Mouse (Mus musculus): ENCODE measurements around the gene Il13.

Gene Il13

DNA sequence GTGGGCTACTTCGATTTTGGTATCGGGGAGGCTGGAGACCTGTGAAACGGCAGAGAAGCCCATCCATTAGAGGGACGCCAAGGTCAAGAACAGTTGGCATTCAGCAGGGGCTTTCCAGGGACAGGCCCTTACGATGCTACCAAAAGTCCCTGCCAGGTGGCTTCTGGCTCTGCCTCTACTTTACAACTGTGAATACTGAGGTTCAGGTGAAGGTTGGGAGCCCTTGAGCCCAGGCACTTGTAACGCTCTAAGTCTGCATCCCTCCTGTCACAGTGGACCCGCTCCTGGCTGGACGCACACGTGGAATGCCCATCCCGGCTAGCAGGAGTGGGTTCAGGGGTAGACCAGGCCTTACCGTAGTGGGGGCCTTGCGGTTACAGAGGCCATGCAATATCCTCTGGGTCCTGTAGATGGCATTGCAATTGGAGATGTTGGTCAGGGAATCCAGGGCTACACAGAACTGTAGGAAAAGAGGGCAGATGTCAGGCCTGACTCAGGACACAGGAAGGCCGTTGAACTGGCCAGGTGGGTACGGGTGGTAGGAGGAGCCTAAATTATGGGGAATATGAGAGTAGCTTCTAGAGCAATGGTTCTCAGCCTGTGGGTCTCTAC is 2.3 kb downstream of the Il13 start:
- no peak for DNase-seq (ENCODE audit: low spot score)

DNA sequence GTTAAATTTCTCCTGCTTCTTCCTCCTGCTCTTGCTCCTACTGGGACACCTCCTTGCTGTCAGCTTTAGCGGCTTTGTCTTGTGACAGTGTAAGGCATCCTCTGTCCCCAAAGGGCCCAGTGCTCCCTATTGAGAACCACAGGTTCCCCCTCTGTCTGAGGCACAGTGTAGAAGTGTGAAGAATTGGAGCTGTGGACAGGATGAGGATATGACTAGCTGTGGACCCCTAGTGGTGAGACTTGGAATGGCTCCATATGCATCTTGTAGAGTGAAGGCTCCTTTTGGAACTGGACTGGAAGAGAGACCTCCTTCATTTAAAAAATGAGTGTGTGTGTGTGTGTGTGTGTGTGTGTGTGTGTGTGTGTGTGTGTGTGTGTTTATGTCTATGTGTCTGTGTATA is 6.6 kb downstream of the Il13 start:
- peak; percentile 90 for DNase-seq (ENCODE audit: low spot score)

DNA sequence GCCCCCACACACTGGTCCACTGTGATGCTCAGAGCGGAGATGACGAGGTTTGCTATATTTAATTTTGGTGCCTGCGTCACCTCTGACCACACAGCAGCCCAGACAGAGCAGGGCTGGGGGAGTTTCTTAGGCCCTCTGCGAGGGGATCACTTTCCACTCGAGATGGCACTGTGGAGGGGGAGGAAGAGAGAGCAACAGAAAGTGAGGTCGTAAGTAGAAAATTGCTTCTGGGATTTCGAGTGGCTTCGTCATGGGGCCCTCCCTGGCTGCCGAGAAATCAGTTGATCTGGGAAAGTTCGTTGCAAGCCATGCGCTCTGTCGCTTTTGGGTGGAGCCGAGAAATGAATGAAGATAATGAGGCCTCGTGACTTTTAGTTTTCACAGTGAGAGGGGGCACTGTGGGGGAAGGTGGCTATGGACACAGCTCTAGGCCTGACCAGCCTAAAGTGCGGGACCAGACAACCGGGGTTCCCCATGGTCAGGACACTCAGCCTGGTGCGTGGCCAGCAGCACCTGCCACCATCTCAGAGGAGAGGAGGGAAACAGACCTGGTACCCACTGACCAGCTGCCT is 7.6 kb downstream of the Il13 start:
- peak; percentile 64 for DNase-seq (ENCODE audit: low spot score)

DNA sequence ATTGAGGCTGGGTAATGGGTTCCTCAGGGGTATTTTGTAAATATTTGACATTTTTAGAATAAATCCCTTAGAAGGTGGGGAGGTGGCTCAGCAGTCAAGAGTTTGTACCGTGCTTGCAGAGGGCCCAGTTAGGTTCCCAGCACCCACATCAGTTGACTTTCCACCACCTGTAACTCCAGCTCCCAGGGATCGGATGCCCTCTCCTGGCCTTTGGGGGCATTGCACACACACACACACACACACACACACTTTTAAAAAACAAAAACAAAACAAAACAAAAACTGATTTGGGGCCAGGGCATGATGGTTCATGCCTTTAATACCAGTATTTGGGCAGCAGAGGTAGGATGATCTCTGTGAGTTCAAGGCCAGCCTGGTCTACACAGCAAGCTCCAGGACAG is 10.4 kb downstream of the Il13 start:
- DNase-seq (ENCODE audit: low spot score), result no peak

DNA sequence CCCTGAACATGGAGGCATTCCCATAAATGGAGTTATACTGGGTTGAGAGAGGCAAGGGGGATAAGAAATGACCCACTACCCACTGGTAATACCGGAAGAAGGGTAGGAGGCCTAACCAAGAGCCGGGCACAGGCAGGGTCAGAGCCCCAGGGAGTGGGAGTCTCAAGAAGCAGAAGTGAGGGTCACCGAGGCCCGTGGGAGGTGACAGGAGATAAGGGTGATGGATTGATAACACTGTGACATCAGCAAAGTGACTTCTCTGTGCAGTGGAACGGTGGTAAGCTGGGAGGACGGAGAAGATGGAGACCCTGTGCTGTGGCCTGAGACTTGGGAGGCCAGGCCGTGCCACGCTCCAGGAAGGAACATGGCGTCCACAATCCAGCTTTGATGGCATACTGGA is 10.9 kb downstream of the Il13 start:
- no peak for DNase-seq (ENCODE audit: low spot score)

DNA sequence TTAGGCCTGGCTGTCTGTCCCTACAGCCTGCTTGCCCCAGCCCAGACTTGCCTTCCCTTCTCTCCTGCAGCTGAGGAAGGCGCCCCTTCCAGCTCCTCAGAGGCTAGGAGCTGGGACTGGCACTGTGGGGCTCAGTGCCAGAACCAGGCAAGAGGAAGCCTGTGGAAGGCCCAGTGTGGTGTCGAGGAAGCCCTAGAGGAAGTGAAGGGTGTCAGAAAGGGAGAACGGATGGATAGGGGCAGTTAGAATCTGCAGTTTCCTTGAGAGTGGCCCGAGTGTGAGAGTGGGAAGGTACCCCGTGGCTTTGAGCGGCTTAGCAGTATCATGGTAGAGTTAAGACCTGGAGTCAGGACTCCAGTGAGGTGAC is 12.1 kb downstream of the Il13 start:
- no peak for DNase-seq (ENCODE audit: low spot score)

DNA sequence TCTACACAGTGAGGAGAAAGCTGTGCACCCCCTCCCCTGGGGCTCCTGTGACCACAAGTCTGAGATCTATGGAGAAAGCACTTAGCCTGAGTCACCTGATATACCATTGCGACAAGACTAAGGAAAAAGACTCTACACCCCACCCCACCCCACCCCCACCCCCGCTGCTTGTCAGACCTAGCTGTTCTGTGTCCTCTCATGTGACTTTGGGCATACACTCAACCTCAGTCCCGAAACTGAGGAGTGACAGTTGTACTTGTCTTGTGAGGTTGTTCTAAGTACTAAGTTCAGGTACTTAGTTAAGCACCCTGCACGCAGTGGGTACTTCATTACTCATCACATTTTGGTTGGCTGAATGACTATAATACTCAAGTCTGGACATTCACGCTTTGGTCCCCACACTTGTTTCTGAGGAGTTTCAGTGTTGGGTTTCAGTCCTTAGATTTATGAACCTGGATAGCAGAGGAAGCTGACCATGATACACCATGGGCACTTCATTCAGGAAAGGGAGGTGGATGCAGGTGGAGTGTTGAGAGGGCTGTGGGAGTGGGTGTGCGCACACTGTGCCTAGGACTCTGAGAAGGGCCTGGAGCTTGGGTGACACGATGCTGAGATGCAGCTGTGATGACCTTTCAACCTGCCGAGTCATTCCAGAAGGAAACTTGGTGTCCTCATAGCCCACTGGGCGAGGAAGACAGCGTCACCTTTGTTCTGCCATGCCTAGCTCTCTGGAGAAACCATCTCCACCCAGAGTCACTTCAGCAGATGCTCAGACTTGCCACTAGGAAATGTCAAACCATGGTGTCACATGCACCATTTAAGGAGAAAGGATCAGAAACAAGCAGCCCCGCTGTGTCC is 12.7 kb downstream of the Il13 start:
- DNase-seq (ENCODE audit: low spot score), result no peak

DNA sequence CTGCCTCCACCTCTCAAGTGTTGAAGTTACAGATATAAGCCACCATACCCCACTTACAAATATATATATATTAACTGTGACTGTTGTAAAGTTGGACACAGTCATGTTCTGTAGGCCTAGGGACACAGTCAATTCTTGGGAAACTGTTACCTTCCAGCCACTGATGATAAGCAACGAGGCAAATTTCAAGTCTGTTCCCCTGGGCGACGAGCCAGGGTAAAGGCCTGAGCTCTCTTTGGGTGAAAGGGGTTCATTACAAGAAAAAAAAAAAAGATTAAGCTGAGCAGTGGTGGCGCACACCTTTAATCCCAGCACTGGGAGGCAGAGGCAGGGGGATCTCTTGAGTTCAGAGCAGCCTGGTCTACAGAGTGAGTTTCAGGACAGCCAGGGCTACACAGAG is 14.4 kb downstream of the Il13 start:
- DNase-seq (ENCODE audit: low spot score), result no peak

DNA sequence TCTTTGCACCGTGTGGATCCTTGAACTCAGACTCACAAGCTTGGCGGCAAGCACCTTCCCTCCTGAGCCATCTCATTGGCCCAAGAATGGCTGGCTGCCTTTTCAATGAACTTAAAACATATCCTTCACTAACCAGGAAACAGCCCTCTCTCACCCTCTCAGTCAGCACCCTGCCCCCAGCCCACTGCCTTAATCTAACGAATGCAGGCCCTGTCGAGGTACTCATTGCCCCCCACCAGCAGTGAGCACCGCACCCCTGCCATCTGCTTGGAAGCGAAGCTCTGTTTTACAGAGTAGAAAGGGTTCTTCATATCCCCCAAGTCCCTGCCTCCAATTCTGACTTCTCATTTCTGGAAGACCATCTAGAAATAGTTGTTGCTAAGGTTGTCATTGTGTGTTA is 15.1 kb downstream of the Il13 start:
- DNase-seq (ENCODE audit: low spot score), result no peak

DNA sequence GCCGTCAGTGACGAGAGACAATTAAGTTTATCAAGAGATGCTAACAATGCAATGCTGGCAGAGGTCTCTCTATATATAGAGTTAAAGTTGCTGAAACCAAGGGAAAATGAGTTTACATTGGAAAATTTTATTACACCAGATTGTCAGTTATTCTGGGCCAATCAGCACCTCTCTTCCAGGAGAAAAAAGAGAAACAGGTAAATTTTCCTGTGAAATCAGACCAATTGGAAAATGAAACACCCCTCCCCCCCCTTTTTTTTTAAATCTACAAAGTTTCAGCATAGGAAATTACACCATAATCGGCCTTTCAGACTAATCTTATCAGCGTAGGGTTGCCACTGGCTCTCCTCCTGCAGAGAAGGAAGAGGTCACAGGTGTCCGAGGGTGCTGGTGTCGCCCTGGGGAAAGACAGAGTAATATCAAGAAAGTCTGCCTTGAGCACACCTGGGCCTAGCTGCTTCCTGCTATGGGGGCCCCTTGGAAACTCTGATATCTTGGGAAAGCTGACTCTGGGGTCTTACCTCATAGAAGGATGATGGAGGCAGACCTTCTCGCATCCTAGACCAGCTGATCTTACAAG is 15.8 kb downstream of the Il13 start, which contains the start of gene Il4:
TSS of gene Il4 (minus strand) at position 51 of the 580 bp plus-strand sequence.
- DNase-seq (ENCODE audit: low spot score), result no peak

DNA sequence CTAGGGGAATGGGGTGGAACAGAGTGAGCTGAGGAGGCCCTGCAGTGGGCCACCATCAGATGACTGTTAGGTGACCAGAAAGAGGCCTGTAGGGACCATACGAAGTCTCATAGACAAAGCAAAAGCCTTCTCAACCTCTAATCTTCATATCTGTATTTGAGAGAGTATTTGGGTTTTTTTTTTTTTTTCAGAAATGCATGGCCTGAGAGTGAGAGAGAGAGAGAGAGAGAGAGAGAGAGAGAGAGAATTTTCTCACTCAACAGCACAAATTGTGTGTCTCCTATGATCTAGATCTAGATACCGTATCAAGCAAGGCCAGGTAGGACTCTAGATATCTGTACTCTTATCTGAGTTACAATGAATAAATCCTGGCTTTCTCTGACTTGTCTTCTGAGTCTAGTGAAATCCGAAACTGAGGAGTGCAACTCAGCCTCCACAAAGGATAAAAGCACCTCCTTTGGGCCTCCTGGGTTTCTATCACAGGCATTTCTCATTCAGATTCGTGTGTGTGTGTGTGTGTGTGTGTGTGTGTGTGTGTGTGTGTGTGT is 16.9 kb downstream of the Il13 start:
- no peak for DNase-seq (ENCODE audit: low spot score)

DNA sequence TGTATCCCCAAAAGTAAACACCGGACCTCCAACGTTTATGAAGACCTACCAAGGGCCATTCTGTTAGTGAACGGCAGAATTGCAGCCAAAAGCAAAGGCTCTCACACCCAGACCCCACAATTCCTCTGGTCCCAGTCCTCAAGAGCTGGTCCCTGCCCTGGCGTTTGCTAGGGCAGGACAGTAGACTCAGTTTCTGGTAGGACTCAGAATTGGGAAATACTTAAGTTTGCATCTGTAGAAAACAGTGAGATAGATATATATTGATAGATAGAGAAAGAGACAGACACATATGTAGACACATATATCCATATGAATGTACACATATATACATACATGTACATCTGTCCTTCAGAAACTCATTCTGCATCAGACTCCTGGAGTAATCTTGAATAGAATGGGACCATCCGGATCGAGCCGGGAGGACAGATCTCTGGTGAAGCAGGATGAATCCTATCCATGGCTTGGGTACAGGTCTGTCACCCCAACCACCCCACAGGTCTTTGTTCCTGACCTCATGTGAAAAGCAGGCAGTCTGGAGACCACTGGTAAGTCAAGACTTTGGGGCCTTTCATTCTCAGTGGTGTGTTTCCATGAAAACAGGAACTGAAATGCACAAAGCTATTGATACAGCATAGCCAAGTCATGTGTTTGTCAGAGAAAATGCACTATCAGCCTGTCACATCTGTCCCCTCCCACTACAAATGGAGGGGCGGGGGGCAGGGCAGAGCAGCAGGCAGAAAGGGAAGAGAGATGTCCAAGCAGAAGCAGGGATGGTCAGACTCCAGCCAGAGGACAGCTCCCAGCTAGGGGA is 17.5 kb downstream of the Il13 start:
- no peak for DNase-seq (ENCODE audit: low spot score)

DNA sequence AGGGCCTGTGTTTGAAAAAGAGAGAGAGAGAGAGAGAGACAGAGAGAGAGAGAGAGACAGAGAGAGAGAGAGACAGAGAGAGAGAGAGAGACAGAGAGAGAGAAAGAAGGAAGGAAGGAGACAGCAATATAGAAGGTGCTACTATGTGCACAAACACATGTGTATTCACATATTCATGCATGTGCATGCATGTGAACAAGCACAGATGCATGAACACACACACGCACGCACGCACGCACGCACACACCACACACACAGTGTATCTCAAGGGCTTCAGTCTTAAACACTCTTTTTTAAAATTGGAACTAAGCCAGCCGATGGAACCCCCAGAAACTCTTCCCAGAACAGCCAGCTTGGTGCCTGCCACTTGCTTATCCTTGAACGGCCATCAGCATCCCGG is 18.9 kb downstream of the Il13 start:
- no peak for DNase-seq (ENCODE audit: low spot score)

DNA sequence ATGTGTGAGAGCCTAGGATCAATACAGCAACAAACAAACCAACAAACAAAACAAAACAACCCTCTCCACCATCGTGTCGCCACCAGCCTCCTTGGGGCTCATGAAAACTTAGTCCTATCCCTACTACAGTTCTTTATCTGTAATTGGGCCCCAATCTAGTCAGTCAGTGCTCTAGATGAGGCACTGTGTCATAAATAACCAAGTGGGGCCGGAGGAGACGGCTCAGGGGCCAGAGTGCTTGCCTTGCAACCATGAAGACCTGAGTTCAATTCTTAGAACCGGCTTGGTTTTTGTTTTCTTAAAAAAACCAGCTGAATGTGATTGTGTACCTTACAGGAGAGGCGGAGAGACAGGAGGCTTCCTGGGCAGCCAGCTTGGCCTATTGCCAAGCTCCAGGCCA is 19.3 kb downstream of the Il13 start:
- no peak for DNase-seq (ENCODE audit: low spot score)

DNA sequence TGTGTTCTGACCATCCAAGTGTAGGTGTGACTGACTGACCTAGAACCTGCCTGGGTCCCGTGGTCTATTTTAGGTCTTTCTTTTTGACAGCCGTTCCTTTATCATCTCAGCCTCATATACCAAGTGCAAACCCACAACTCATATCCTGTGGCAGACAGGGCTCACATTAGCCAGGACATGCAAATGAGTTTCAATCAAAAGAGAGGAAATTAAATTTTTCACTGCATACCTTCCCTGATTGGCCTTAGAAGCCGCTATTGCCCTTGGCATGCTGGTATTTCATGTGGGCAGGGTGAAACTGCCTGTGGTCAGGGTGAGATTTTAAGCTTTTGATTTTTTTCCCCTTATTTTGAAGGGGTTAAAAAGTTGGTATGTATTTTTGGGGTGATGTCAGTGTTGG is 24.8 kb downstream of the Il13 start:
- DNase-seq (ENCODE audit: low spot score), result no peak

DNA sequence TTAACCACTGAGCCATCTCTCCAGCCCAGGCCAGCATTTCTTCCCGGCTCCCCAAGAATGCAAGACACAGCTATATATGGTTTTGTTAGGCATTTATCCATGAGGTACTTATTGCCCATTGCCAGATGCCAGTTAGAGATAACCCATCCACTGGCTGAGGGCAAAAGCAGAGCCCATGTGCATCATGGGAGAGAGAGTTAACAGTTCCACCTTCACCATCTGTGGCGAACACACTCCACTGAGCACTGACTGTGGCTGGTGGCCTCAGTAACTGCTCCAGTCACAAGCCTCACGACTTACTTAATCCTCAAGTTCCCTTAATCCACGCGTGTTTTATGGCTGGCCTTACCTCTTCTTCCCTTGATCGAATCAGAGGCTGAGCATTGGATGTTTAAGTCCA is 25.3 kb downstream of the Il13 start:
- DNase-seq (ENCODE audit: low spot score), result no peak

DNA sequence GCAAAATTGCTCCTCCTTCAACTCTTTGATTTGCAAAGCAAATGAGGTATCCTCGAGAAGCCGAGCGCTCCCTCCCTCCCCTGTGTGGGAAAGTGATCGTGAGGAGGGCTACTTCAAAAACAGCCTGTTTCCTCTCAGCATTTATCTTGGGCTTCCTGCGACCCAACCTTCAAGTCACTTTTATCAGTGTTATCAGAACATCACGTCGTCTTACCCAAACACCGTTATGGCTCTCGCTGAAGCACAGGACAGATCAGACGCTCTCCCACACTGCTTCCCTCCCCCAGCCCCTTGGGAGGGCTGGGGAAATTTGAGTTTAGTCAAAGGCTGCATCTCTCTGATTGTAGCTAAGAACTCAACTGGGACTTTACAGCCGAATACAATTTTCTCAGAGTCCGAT is 28.9 kb downstream of the Il13 start:
- DNase-seq (ENCODE audit: low spot score), result no peak

DNA sequence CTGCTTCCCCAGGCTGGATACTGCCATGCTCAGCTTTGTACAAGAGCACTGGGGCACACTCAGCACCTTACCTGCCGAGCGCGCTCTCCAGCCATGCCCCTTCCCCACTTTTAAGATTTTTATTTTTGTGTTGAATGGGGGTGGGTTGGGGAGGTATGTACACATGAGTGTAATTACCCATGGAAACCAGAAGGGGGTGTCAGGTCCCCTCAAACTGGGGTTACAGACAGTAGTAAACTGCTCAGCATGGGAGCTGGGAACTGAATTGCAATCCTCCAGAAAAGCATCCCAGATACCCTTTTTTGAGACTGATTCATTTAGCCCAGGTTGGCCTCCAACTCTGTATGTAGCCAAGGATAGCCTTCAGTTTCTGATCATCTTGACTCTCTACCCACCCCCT is 29.5 kb downstream of the Il13 start:
- no peak for DNase-seq (ENCODE audit: low spot score)

DNA sequence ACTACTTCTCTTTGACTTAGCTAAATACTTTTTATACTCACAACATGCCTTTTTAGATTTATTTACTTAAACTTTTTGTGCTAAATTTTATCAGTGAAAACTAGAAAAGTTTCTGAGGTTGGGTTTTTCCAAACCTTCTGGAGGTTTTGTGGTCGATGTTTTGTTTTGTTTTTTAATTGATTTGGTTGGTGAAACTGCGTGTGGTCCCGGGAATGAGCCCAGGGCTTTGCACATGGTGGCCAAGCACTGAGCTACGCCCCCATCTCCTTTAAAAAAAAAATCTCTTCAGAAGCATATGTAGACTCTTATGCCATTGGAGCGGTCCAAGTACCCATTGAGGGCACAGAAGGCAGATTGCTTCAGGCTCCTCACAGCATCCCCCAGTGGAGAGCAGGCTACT is 43.4 kb downstream of the Il13 start:
- DNase-seq (ENCODE audit: low spot score), result no peak

DNA sequence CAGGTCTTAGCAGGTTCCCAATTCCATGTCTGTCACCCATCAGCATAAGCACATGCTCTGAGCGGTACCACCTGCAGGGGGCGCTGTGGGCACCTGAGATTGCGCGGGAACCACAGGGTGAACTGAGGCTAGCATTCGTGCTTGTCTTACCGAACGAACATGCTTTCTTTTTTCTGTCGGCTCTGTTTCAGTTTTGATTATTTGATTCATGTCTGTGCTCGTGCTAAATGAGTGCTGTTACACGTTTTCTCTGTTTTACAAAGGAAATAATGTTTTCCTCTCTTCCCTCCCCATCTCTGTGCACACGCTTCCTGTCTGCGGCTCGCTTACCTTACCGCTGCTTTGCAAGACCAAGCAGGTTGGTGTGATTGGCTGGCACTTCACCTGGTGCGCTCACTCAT is 44.1 kb downstream of the Il13 start:
- peak; percentile 82 for DNase-seq (ENCODE audit: low spot score)

DNA sequence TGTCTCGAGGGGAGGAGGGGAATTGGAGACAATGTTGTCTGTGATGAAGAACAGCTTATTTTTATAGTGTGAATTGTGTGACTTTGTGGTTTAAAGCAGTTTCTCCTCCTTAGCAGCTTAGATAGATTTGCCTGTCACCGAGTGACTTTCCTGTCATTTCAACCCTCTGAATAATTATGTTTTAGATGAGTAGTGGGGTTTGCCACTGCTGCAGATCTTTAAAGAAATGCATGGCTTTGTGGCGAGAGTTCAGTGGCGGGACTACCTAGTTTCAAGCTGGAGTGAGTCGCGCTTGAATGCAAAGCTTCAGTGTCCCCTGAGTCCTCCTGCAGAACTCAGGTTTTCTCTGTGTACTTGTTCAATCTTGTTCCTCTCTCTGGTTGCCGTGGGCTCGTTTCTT is 46.2 kb downstream of the Il13 start:
- no peak for DNase-seq (ENCODE audit: low spot score)

DNA sequence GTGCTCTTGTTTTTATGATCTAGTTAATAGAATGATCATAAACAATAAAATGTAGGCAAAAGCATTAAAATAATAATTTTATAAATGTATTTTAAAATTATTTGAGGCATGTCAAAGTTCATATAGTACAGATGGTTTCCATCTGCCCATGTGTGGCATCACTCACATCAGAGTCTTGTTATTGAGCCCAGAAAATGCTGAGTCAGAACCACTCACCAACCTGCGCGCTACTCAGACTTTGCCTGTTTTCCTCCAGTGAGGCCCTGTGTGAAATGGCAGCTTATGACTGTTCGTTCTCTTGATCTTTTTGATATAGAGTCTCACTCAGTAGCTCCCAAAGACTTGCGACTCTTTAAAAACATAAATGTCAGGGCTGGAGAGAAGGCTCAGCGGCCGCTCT is 49.0 kb downstream of the Il13 start:
- no peak for DNase-seq (ENCODE audit: low spot score)
